Mouse (Mus musculus) neural tube, embryonic 11.5 days (tissue): ENCODE measurements at regions not wholly inside any gene's neighbourhood (a gene's known extent, or its start where the extent isn't known, plus 50 kb on each side); places are given as distances from the start of the nearest gene placed in this dataset.

Experiments
- ATAC-seq: fragments of 200-750 bp; cut with Nextera tagmentation; 2 replicates; pipeline ENCODE4 v1.8.0; 2017; ENCODE audit warnings: moderate number of reproducible peaks, mild to moderate bottlenecking, moderate TSS enrichment, moderate library complexity; ENCODE audit not compliant: insufficient read depth, low FRiP score, low TSS enrichment
- DNase-seq: peaks from one replicate; pipeline ENCODE4 v3.0.0-alpha.2; 2015; ENCODE audit warnings: low spot score
- H3K27ac ChIP-seq: fragments of 300-500 bp; sonication (generic); 2 replicates; pipeline ENCODE4 v1.5.1; 2014; ENCODE audit warnings: low read depth, mild to moderate bottlenecking, low read length
- H3K27me3 ChIP-seq: fragments of 300-500 bp; sonication (generic); 2 replicates; pipeline ENCODE4 v1.6.1; 2014; ENCODE audit warnings: mild to moderate bottlenecking, low read length, mixed read lengths; ENCODE audit not compliant: control insufficient read depth, insufficient read depth
- H3K36me3 ChIP-seq: fragments of 300-500 bp; sonication (generic); 2 replicates; pipeline ENCODE4 v1.6.1; 2014; ENCODE audit warnings: mild to moderate bottlenecking, low read length, moderate library complexity, mixed read lengths; ENCODE audit not compliant: control insufficient read depth, insufficient read depth
- H3K4me1 ChIP-seq: fragments of 300-500 bp; sonication (generic); 2 replicates; pipeline ENCODE4 v1.6.1; 2014; ENCODE audit warnings: low read length, mixed read lengths; ENCODE audit not compliant: control insufficient read depth, insufficient read depth
- H3K4me2 ChIP-seq: fragments of 300-500 bp; sonication (generic); 2 replicates; pipeline ENCODE4 v1.6.1; 2014; ENCODE audit warnings: low read depth, mild to moderate bottlenecking, moderate library complexity
- H3K4me3 ChIP-seq: fragments of 300-500 bp; sonication (generic); 2 replicates; pipeline ENCODE4 v1.5.1; 2014; ENCODE audit warnings: low read depth, low read length
- H3K9ac ChIP-seq: fragments of 300-500 bp; sonication (generic); 2 replicates; pipeline ENCODE4 v1.6.1; 2014; ENCODE audit warnings: mild to moderate bottlenecking, low read length
- H3K9me3 ChIP-seq: fragments of 300-500 bp; sonication (generic); 2 replicates; pipeline ENCODE4 v1.6.1; 2016; ENCODE audit warnings: low read length; ENCODE audit not compliant: control insufficient read depth
- WGBS: fragments of 180-500 bp; shearing (Covaris S2); extraction: QIAGEN DNeasy Blood & Tissue Kit; methylation state at CpG from one replicate; pipeline ENCODE4 v1.1.7; 2014; 5-methylcytosine and 5-hydroxymethylcytosine counted together

DNA sequence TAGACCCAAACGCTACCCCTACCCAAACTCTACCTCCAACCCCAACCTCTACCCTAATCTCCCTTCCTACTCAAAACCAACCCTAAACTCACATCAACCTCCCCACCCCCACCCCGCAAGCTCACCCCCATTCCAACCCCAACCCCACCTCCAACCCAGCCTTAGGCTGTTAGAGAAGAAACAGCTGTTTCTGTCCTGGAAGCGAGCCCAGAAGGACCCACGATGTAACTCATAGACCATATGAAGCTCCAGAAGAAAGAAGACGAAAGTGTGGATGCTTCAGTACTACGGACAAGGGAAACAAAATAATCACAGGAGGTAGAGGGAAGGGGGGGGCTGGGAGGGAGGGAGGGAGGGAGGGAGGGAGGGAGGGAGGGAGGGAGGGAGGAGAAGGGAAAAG lies 58.4 kb downstream of the Sox11 start:
- no peak for DNase-seq
- Histone ChIP-seq H3K4me3 (no peak overlapping the region), H3K9ac (no peak overlapping the region), H3K27ac (no peak overlapping the region), H3K4me2 (no peak overlapping the region), H3K4me1 (no peaks in the 10 kb centered on the region), H3K27me3 (no peaks in the 10 kb centered on the region), H3K36me3 (no peaks in the 10 kb centered on the region), H3K9me3 (no peaks in the 10 kb centered on the region)
- ATAC-seq = no peak
- WGBS = 87% methylated on average over 6 of the region's 6 CpGs

DNA sequence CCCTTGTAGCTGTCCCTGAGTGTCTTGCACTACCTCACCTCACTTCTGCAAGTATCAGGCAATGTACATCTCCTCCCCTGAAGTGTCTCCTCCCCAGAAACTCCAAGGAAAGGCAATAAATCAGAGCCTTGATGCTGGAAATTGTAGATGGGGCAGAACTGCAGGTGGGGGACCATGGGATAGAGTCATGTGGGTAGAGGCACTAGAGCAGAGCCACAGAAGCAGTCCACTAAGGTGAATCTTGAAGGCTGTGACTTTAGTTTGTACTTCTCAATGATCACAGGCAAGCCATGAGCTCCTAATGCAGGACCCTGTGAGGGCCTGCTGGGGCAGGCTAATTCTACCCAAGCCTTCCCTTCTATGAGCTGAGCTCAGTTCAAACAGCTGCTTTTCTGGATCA lies 80.4 kb downstream of the Sox11 start:
- DNase-seq = no peak
- Histone ChIP-seq H3K4me3 (no peak overlapping the region), H3K9me3 (no peaks in the 10 kb centered on the region), H3K27ac (no peak overlapping the region), H3K9ac (no peak overlapping the region), H3K36me3 (no peaks in the 10 kb centered on the region), H3K4me2 (no peak overlapping the region), H3K27me3 (no peaks in the 10 kb centered on the region), H3K4me1 (no peaks in the 10 kb centered on the region)
- no peak for ATAC-seq

- DNase-seq = no peak
- Histone ChIP-seq H3K4me2 (no peak overlapping the region), H3K27ac (no peak overlapping the region), H3K36me3 (no peaks in the 10 kb centered on the region), H3K9ac (no peak overlapping the region), H3K4me3 (no peak overlapping the region), H3K9me3 (no peaks in the 10 kb centered on the region), H3K27me3 (no peaks in the 10 kb centered on the region), H3K4me1 (no peaks in the 10 kb centered on the region)
- ATAC-seq = no peak
- 68% methylated on average over 3 of the region's 3 CpGs for WGBS
These were observed 88.2 kb downstream of the Sox11 start for GRCm38 (mm10) chr12:27254125-27254524.

GRCm38 (mm10) chr12:27251521-27251920 lies 90.9 kb downstream of the Sox11 start:
- Histone ChIP-seq H3K4me1 (peaks cover 7% of the 10 kb centered on the region; the same call in 1 of the 2 replicates), H3K27ac (no peak overlapping the region), H3K36me3 (no peaks in the 10 kb centered on the region), H3K4me2 (no peak overlapping the region), H3K9me3 (no peaks in the 10 kb centered on the region), H3K27me3 (no peaks in the 10 kb centered on the region), H3K9ac (no peak overlapping the region), H3K4me3 (no peak overlapping the region)
- DNase-seq (no peak), ATAC-seq (no peak)
- 92% methylated on average over 5 of the region's 5 CpGs for whole genome bisulfite sequencing

GRCm38 (mm10) chr12:27248545-27248855 lies 93.9 kb downstream of the Sox11 start:
- DNase-seq (peak; percentile 47), ATAC-seq (no peak)
- H3K27me3 ChIP-seq = no peaks in the 10 kb centered on the region
- no peak overlapping the region for H3K4me3 ChIP-seq
- H3K36me3 ChIP-seq = no peaks in the 10 kb centered on the region
- no peak overlapping the region for H3K9ac ChIP-seq
- H3K4me2 ChIP-seq = no peak overlapping the region
- no peaks in the 10 kb centered on the region for H3K9me3 ChIP-seq
- H3K4me1 ChIP-seq = peaks cover 7% of the 10 kb centered on the region; the same call in 1 of the 2 replicates
- 60% methylated on average over 3 of the region's 3 CpGs for WGBS
- no peak overlapping the region for H3K27ac ChIP-seq

- Histone ChIP-seq H3K9ac (no peak overlapping the region), H3K4me3 (no peak overlapping the region), H3K27ac (no peak overlapping the region), H3K27me3 (no peaks in the 10 kb centered on the region), H3K9me3 (no peaks in the 10 kb centered on the region), H3K4me2 (no peak overlapping the region), H3K4me1 (peaks cover 7% of the 10 kb centered on the region; the same call in 1 of the 2 replicates), H3K36me3 (no peaks in the 10 kb centered on the region)
- ATAC-seq (no peak), DNase-seq (no peak)
- WGBS = 71% methylated on average over 10 of the region's 10 CpGs
These were observed 94.4 kb downstream of the Sox11 start for GRCm38 (mm10) chr12:27247756-27248544.

DNA sequence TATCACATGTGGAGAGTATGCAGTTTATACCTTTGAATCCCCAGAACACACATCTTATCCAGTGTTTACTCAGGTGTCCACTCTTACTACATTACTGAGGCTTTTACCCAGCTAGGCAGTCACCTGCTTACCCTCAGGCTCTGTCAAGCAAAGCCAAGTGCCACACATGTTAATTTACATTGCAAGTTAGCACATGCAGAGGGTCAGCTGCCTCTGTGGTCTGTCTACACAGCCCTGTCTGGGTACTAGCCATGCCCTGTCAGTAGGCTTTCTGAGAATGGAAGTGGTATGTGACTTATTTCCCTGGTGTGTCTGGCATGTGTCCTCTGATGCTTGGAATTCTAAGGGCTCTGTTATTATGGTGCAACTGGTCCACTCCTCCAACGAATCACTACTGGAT lies 106.6 kb downstream of the Sox11 start:
- no peaks in the 10 kb centered on the region for H3K4me1 ChIP-seq
- H3K27me3 ChIP-seq = no peaks in the 10 kb centered on the region
- 68% methylated on average over 1 of the region's 1 CpGs for WGBS
- no peak overlapping the region for H3K9ac ChIP-seq
- no peak for DNase-seq
- no peak overlapping the region for H3K4me3 ChIP-seq
- no peak for ATAC-seq
- no peak overlapping the region for H3K27ac ChIP-seq
- no peaks in the 10 kb centered on the region for H3K36me3 ChIP-seq
- no peak overlapping the region for H3K4me2 ChIP-seq
- H3K9me3 ChIP-seq = no peaks in the 10 kb centered on the region

DNA sequence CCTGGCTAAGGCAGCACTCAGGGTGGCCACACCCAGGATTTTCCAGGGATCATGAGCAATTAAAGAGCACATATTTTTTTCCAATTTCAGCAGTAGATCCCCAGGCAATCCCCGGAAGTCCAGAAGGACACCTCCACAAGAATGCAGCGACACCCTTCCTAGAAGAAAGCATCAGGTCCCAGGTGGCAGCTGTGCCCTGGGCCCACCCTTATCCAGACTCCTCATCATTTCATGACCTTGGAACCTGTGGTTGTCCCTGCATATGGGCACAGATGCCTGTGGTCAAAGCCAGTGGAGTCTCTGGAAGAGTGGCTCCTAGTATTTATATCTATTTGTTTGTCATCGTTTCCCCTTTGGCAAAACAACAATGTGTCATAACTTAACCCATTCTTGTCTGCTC lies 120.8 kb downstream of the Sox11 start:
- Histone ChIP-seq H3K4me1 (no peaks in the 10 kb centered on the region), H3K27me3 (no peaks in the 10 kb centered on the region), H3K9ac (no peak overlapping the region), H3K9me3 (no peaks in the 10 kb centered on the region), H3K4me2 (no peak overlapping the region), H3K4me3 (no peak overlapping the region), H3K27ac (no peak overlapping the region), H3K36me3 (no peaks in the 10 kb centered on the region)
- ATAC-seq (no peak), DNase-seq (no peak)
- WGBS = 88% methylated on average over 3 of the region's 3 CpGs

- H3K4me2 ChIP-seq = no peak overlapping the region
- no peaks in the 10 kb centered on the region for H3K27me3 ChIP-seq
- DNase-seq (no peak), ATAC-seq (no peak)
- 67% methylated on average over 7 of the region's 7 CpGs for WGBS
- no peaks in the 10 kb centered on the region for H3K4me1 ChIP-seq
- no peaks in the 10 kb centered on the region for H3K9me3 ChIP-seq
- H3K36me3 ChIP-seq = no peaks in the 10 kb centered on the region
- H3K27ac ChIP-seq = no peak overlapping the region
- no peak overlapping the region for H3K4me3 ChIP-seq
- no peak overlapping the region for H3K9ac ChIP-seq
These were observed 141.2 kb downstream of the Sox11 start for GRCm38 (mm10) chr12:27201191-27201590.
